Mouse (Mus musculus) lung, embryonic 14.5 days (tissue): ENCODE results near the gene Ube2v1. TPM values are rescaled to one million over a fixed set of nuclear protein-coding genes. Genes with fewer than 3 reads are reported as not detected.

ENCODE experiments used
- ATAC-seq: fragments of 200-750 bp; cut with Nextera tagmentation; 2 replicates; pipeline ENCODE4 v1.8.0; 2017; ENCODE audit warnings: mild to moderate bottlenecking, moderate TSS enrichment, moderate library complexity; ENCODE audit not compliant: insufficient read depth
- DNase-seq: peaks from one replicate; pipeline ENCODE4 v3.0.0-alpha.2; 2015
- H3K27ac ChIP-seq: fragments of 300-500 bp; sonication (generic); 2 replicates; pipeline ENCODE4 v1.5.1; 2014; ENCODE audit warnings: low read depth, mild to moderate bottlenecking, moderate library complexity
- H3K27me3 ChIP-seq: fragments of 300-500 bp; sonication (generic); 2 replicates; pipeline ENCODE4 v1.6.1; 2014; ENCODE audit warnings: low read length, control low read depth; ENCODE audit not compliant: insufficient read depth
- H3K36me3 ChIP-seq: fragments of 300-500 bp; sonication (generic); 2 replicates; pipeline ENCODE4 v1.6.1; 2014; ENCODE audit warnings: control low read depth; ENCODE audit not compliant: insufficient read depth
- H3K4me1 ChIP-seq: fragments of 300-500 bp; sonication (generic); 2 replicates; pipeline ENCODE4 v1.6.1; 2014; ENCODE audit warnings: antibody characterized with exemption, control low read depth; ENCODE audit not compliant: insufficient read depth
- H3K4me2 ChIP-seq: fragments of 300-500 bp; sonication (generic); 2 replicates; pipeline ENCODE4 v1.6.1; 2014; ENCODE audit warnings: mild to moderate bottlenecking
- H3K4me3 ChIP-seq: fragments of 300-500 bp; sonication (generic); 2 replicates; pipeline ENCODE4 v1.5.1; 2014; ENCODE audit warnings: low read depth, low read length
- H3K9ac ChIP-seq: fragments of 300-500 bp; sonication (generic); 2 replicates; pipeline ENCODE4 v1.6.1; 2014
- H3K9me3 ChIP-seq: fragments of 300-500 bp; sonication (generic); 2 replicates; pipeline ENCODE4 v1.6.1; 2016; ENCODE audit warnings: low read depth, low read length, control low read depth
- CTCF ChIP-seq: IDR thresholded peaks from 2 replicates; pipeline ENCODE4 v1.5.1; 2016; ENCODE audit warnings: antibody characterized with exemption, low read depth
- WGBS: fragments of 180-500 bp; shearing (Covaris S2); extraction: QIAGEN DNeasy Blood & Tissue Kit; methylation state at CpG from one replicate; pipeline ENCODE4 v1.1.7; 2014; 5-methylcytosine and 5-hydroxymethylcytosine counted together
- polyA plus RNA-seq: library from polyadenylated mRNA; unstranded; fragments of >200 nt; fragmentation: Nextera tagmentation; extraction: Ambion mirVana; gene quantifications from 2 replicates; pipeline ENCODE4 v1.2.1, GENCODE M21; 2014

The Ube2v1 gene
- polyA plus RNA-seq, 1 experiment from 2014 or later, result 293 TPM

- Histone ChIP-seq H3K9me3 (no peaks in the 10 kb centered on the region), H3K27ac (no peak overlapping the region), H3K4me3 (no peak overlapping the region), H3K36me3 (peaks cover 27% of the 10 kb centered on the region; the same call in 1 of the 2 replicates), H3K9ac (no peak overlapping the region), H3K4me1 (no peaks in the 10 kb centered on the region), H3K4me2 (no peak overlapping the region), H3K27me3 (no peaks in the 10 kb centered on the region)
- WGBS, result 49% methylated on average over 17 of the region's 17 CpGs
- ATAC-seq (no peak), DNase-seq (no peak)
- TF ChIP-seq CTCF, result no peak
Measured at GRCm38 (mm10) chr2:167605817-167606744, 25.8 kb downstream of the Ube2v1 start.

DNA sequence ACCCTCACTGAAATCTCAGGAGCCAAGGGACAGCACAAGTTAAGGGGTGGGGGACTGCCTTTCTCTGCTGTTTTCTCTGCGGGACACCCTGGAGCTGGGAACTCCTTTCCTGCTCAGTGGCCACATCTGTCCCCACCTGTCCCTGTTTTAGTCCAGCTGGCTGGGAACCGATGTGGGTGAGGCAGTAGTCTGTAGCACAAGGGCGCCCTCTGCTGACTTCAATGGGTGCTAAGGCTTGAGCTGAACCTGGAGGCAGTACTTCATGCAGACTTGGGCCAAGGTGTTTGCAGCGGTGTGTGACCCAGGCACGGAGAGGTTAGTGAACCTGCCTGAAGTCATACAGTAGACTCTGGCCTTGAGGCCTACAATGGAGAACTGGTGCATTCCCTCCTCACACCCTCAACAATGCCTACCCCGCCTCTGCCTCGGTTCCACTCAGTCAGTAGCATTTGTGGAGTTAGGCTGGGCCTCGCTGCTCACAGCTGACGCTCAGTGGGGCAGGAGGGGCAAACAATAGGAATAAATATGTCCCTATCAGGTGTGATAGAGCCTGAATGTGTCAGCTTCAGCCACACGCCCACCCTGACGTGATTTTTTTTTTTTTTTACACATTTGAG is 26.6 kb downstream of the Ube2v1 start:
- DNase-seq (peak; percentile 96), ATAC-seq (peak; percentile 68; the same call in 1 of the 2 replicates)
- no peaks in the 10 kb centered on the region for H3K27me3 ChIP-seq
- 17% methylated on average over 11 of the region's 11 CpGs for WGBS
- peaks cover 22% of the 10 kb centered on the region; the same call in 1 of the 2 replicates for H3K36me3 ChIP-seq
- H3K27ac ChIP-seq, result no peak overlapping the region
- H3K4me3 ChIP-seq, result no peak overlapping the region
- no peaks in the 10 kb centered on the region for H3K9me3 ChIP-seq
- TF ChIP-seq CTCF, result peak; percentile 98
- H3K4me1 ChIP-seq, result peaks cover 1% of the 10 kb centered on the region; the same call in 1 of the 2 replicates
- H3K4me2 ChIP-seq, result no peak overlapping the region
- H3K9ac ChIP-seq, result no peak overlapping the region

- no peak overlapping the region for H3K27ac ChIP-seq
- DNase-seq (peak; percentile 87), ATAC-seq (peak; percentile 64)
- H3K4me3 ChIP-seq, result no peak overlapping the region
- H3K4me1 ChIP-seq, result peaks cover 16% of the 10 kb centered on the region
- 40% methylated on average over 5 of the region's 5 CpGs for WGBS
- TF ChIP-seq CTCF, result peak; percentile 72
- H3K4me2 ChIP-seq, result no peak overlapping the region
- H3K9me3 ChIP-seq, result no peaks in the 10 kb centered on the region
- peaks cover 9% of the 10 kb centered on the region; the same call in 1 of the 2 replicates for H3K36me3 ChIP-seq
- H3K9ac ChIP-seq, result no peak overlapping the region; the same call in 1 of the 2 replicates
- H3K27me3 ChIP-seq, result no peaks in the 10 kb centered on the region
Measured at GRCm38 (mm10) chr2:167602978-167603377, 28.9 kb downstream of the Ube2v1 start.

DNA sequence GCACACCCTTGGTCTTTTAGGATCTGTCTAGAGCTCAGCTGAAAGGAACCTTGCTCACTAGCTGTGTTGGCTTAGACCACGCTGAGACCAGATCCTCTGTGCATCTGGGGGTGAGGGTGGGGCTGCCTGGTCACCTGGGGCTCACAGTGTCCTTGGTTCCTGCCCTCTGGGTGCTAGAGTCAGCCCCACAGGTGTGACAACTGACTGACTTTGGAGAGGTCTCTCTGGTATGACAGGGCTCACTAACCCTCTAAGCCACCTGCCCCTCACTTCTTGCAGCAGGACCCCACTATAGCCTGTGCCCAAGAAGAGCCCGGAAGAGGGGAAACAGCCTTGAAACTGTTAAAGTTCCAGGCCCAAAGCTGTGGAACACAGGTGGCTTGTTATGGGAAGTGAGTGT is 29.5 kb downstream of the Ube2v1 start:
- no peak for TF ChIP-seq CTCF
- H3K4me3 ChIP-seq, result no peak overlapping the region
- H3K27me3 ChIP-seq, result no peaks in the 10 kb centered on the region
- H3K9me3 ChIP-seq, result no peaks in the 10 kb centered on the region
- 82% methylated on average over 2 of the region's 2 CpGs for WGBS
- no peak overlapping the region for H3K9ac ChIP-seq
- no peak overlapping the region for H3K27ac ChIP-seq
- H3K4me1 ChIP-seq, result peaks cover 17% of the 10 kb centered on the region
- H3K4me2 ChIP-seq, result no peak overlapping the region
- H3K36me3 ChIP-seq, result peaks cover 8% of the 10 kb centered on the region; the same call in 1 of the 2 replicates
- DNase-seq (no peak), ATAC-seq (no peak)

- no peaks in the 10 kb centered on the region for H3K27me3 ChIP-seq
- no peak overlapping the region for H3K9ac ChIP-seq
- ATAC-seq (no peak), DNase-seq (no peak)
- no peak for TF ChIP-seq CTCF
- WGBS, result 56% methylated on average over 8 of the region's 8 CpGs
- no peak overlapping the region for H3K4me2 ChIP-seq
- H3K9me3 ChIP-seq, result no peaks in the 10 kb centered on the region
- no peaks in the 10 kb centered on the region for H3K36me3 ChIP-seq
- no peak overlapping the region for H3K4me3 ChIP-seq
- H3K27ac ChIP-seq, result no peak overlapping the region
- H3K4me1 ChIP-seq, result peaks cover 34% of the 10 kb centered on the region
Measured at GRCm38 (mm10) chr2:167600481-167600995, 31.4 kb downstream of the Ube2v1 start.

DNA sequence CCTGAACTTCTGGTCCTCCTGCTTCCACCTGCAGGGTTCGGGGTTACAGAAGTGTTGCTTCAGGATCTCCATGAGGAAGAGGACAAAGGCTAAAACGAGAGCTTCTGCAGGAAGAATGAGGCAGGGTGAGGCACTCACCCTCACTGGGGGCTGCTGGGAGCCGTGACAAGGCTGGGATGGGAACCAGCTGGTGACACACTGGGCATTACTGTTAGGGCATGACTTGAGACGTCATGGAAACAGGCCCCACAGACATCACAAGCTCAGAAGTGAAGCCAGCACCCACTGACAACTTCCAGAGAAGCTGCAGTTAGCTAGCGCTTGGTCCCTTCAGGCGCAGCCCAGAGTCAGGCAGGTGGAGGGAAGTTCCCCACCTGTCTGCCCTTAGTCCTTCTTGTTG is 32.0 kb downstream of the Ube2v1 start:
- WGBS, result 62% methylated on average over 6 of the region's 6 CpGs
- peak; percentile 66 for DNase-seq
- H3K9ac ChIP-seq, result no peak overlapping the region

GRCm38 (mm10) chr2:167599195-167599594 is 32.7 kb downstream of the Ube2v1 start:
- DNase-seq (no peak), ATAC-seq (no peak)
- H3K4me3 ChIP-seq, result no peak overlapping the region
- H3K36me3 ChIP-seq, result no peaks in the 10 kb centered on the region
- H3K27me3 ChIP-seq, result no peaks in the 10 kb centered on the region
- peaks cover 38% of the 10 kb centered on the region for H3K4me1 ChIP-seq
- TF ChIP-seq CTCF, result no peak
- whole genome bisulfite sequencing, result 77% methylated on average over 5 of the region's 5 CpGs
- no peak overlapping the region for H3K4me2 ChIP-seq
- no peak overlapping the region for H3K9ac ChIP-seq
- peak overlapping the region; percentile 27; the same call in 1 of the 2 replicates for H3K27ac ChIP-seq
- H3K9me3 ChIP-seq, result no peaks in the 10 kb centered on the region

More for the DNA sequence above, 32.0 kb downstream of the Ube2v1 start:
- no peak for TF ChIP-seq CTCF
- 0 out of 2 replicates have a peak overlapping the region, but pooled peaks have one; percentile 20 for H3K27ac ChIP-seq
- peaks cover 38% of the 10 kb centered on the region for H3K4me1 ChIP-seq
- no peaks in the 10 kb centered on the region for H3K27me3 ChIP-seq
- H3K4me2 ChIP-seq, result no peak overlapping the region
- H3K4me3 ChIP-seq, result no peak overlapping the region
- H3K9me3 ChIP-seq, result no peaks in the 10 kb centered on the region
- ATAC-seq, result no peak
- no peaks in the 10 kb centered on the region for H3K36me3 ChIP-seq
